Mouse (Mus musculus) cerebellum, adult 11-12 months (tissue): ENCODE results near the gene Timm50.

ENCODE experiments used
- DNase-seq: peaks from one replicate; pipeline ENCODE4 v3.0.0; 2022

The Timm50 gene

DNA sequence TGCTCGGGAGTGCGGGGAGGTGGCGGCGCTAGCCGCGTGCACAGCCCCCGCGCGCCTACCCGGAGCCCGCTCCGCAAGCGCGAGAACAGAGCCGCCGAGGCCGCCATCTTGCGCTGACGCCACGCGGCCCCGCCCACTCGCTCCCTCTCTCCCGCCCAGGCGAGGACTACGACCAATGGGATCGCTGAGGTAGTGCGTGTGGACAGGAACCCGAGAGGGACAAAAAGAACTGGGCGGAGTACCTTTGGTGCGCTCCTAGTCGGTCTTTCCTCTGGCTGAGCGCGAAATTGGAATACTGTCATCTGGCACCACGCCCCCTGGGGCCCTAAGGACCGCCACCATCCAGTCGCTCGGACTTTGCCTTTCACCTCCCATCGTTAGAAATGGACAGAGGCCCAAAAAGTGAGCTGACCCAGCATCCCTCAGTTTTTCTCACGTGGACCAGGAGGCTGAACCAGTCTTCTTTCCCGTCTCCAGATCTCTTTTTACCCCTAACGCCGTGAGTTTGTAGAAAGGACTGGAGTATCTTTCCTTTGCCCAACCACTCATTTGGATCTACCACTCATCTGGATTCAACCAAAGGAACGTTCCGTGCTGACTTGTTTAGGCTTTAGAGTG, at the start of gene Timm50:
TSS of gene Timm50 (minus strand) at position 147 of the 618 bp plus-strand sequence.
- DNase-seq: peak; percentile 97

DNA sequence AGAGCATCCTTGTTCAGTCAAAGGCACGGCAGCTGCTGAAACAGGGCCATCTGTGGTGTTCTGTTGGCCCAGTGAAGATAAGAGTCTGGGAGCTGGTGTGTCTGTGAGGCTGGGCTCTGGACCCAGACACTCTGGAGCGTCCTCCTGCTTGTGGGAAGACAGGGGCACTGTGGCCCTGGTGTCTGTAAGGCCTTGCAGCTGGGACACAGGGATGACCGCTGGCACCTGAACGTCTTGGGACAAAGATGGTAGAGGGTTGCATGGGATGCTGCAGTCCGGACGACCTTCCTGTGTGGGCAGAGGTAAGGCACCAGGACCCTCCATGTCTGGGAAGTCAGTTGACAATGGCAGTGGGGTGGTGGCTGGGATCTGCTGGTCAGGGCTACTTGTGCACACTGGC, 48.4 kb upstream of the Timm50 start:
- no peak for DNase-seq

DNA sequence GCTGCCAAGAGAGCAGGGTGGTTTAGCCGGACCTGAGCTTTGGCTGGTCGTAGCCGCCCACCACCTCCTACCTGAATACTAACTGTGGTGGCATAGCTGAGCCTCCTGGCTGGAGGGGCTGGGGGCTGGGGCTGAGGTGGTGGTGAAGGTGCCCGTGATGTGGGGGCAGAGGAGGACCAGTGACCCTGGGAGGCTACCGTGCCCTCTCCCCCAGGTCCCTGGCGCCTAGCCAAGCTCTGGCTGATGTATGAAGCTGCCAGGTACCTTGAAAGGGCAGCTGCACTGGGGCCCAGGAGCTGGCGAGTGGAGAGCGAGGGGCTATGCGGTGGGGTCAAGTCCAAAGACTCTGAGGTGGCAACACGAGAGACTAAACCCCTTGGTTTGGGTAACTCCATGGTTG, 48.0 kb upstream of the Timm50 start:
- no peak for DNase-seq

DNA sequence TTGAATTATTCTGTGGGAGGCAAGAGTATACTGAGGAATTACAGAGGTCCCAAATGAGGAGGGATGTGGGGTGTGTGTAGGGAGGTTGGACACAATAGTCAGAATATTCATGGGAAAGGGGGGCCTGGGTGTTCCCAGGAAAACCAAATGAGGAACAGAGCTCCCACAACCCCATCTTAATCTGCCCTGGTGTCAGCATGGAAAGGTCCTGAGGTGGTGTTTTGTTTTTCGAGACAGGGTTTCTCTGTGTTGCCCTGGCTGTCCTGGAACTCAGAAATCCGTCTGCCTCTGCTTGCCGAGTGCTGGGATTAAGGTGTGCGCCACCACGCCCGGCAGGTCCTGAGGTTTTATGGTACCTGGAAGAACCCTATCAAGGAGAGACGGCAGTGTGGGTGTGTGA, 46.6 kb upstream of the Timm50 start:
- no peak for DNase-seq

DNA sequence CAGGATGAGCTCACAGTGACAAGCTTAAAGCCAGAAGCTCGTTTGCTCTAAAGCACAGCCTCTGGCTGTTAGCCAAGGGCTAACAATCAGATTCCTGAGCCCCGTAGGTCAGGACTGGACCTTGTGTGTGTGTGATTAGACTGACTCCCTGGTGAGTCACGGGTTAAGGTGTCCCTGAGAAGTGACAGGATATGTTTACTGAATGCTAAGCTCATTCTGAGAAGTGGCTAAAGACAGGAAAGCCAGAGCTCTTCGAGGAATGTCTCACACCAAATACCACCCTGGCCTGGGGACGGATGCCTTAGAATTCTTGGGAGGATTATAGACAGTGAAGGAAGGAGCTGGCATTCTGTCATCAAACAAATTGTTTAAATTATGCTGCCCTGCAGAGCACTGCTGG, 46.1 kb upstream of the Timm50 start:
- no peak for DNase-seq

DNA sequence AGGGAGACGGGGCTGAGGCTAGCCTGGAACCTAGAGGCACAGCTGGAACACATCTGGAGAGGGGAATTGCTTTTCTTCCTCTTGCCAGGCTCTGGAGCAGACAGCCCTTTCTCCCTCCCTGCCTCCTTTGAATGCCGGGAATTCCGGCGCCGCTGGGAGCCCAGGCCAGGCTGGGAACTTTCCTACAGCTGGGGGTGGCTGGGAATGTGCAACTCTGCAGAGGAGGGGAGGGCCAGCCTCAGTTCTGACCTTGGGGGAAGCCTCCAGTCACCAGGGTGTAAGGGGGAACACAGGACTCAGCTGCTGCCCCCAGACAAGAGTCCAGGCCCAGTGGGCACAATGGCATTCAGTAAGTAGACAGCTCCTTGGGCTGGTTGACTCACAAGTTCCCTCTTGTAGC, 45.1 kb upstream of the Timm50 start:
- no peak for DNase-seq

DNA sequence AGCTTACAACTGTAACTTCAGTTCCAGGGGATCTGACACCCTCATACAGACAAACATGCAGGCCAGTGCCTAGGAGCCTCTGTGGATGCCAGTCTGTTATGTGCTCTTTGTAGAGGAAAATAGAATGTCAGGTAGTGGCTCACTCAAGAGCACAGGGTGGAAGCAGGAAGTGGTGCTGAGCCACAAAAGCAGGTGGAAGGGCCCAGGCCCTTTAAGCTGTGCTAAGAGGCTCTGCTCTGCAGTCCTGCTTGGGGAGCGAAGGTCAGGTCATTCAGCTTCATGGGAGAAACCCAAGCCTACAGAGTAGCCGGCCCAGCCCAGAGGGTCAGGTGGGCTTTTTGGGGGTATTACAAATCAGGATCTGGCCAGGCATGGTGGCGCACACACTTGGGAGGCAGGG, 43.3 kb upstream of the Timm50 start:
- no peak for DNase-seq

DNA sequence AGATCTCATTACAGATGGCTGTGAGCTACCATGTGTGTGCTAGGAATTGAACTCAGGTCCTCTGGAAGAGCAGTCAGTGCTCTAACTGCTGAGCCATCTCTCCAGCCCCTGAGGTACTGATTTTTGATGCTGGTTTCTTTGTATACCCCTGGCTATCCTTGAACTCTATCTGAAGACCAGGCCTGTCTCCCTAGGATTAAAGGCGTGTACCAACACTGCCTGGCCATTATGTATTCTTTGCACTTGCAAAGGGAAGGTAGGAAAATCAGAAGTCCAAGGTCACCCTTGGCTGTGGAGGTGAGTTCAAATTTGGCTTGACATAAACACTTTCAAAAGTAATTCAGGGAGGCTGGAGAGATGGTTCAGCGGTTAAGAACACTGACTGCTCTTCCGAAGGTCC, 42.7 kb upstream of the Timm50 start:
- no peak for DNase-seq

DNA sequence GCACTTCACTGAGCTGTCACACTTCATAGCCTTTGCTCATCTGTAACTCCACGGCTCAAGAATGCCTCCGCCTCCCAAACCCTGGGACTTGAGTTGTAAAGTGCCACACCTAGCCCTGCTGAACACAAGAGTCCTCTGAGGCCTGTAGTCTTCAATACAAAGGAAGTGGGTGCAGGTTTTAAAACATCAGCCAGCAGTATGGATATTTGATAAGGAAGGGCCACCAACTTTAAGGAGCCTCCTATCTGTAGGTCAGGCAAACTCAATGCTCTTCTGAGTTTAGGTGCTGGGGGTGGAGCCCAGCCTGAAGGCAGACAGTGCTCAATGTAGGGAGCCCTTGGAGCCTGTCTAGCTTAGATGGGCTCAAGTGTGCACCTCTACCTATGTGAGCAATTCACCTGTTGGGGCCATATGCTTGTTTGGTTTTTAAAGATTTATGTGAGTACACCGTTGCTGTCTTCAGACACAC, 42.3 kb upstream of the Timm50 start:
- no peak for DNase-seq

DNA sequence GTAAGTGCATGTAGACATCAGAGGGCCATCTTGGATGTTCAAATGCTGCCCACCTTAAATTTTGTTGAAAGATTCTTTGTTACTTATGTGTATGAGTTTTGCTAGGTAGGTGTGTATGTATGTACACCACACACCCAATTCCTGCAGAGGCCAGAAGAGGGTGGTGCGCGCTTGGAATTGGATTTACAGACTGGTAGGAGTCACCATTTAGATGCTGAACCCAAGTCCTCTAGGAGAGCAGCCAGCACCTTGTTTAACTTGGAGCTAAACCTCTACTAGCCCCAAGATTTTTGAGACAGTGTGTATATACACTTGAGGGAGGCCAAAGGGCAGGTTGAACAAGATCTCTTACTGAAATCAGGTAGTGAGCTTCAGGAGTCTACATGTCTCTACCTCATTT, 41.4 kb upstream of the Timm50 start:
- no peak for DNase-seq

DNA sequence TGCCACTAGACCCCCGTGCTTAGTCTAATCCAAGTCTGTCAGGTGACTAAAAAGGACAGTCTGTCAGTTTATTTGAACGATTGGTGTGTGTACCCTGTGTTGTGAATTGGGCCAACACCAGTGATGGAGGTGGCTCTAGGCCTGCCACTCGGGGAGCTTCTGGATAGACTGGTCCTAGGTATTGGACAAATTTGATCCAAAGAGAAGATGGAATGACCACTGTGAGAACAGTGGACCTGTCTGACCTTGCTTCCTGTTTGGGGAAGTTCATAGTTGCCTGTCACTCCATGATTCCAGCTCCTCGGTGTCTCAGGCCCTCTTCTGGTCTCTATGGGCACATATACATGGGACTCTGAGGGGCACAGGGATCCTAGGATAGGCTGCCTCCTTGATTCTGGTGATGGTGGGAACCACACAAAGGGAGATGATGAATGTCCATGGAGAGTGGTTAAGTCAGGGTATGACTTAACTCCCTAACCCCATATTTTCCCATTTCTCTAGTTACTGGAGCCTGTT, 39.9 kb upstream of the Timm50 start:
- no peak for DNase-seq

DNA sequence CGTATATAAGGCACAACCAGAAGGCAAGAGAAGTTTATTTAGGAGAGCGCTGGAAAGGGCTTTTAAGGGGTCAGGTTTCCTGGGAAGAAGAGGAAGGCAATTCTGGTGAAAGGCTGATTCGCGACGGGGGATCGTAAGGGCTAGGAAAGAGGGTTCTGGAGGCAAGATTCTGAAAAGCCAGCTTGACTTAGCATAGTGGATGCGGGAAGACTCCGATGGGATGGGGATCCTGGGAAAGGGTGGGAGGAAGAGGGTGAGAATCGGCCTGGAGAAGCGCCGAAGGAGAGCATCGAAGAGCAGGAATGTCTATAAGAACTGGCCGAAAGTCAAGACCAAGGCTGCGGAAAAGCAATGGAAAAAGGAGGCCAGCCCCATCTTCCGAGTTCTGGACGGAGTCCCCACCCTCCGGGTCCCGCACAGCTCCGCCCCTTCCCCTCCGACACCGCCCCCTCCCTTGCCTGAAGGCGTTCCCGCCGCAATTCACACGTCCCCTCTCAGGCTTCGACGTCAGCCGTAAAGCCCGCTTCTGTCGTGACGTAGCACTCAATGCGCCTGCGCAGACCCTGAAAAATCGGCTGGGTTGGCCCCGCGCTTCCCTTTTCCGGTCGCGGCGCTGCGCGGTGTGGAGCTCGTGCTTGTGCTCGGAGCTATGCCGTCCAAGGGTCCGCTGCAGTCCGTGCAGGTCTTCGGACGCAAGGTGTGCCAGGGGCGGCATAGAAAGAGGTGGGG, 38.4 kb upstream of the Timm50 start, which contains the start of gene Rps16:
TSS of gene Rps16 (plus strand) at position 498 of the 729 bp plus-strand sequence.
- peak; percentile 97 for DNase-seq

DNA sequence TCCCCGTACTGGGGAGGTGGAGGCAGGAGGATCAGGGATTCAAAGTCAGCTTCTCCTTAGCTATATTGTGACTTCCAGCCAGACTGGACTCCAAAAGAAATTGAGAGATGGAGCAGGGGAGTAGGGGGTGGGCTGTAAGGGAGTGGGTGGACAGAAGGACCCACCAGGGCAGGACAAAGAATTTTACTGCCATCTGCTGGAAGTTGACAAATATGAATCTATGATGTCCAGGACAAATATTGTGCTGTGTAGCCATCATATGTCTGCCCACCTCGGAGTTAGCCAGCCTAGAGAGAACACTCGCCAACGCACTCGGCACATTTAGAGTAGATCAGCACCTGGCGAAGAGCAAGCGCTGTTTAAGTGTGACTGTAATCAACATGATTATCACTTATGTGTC, 36.7 kb upstream of the Timm50 start:
- DNase-seq: no peak

DNA sequence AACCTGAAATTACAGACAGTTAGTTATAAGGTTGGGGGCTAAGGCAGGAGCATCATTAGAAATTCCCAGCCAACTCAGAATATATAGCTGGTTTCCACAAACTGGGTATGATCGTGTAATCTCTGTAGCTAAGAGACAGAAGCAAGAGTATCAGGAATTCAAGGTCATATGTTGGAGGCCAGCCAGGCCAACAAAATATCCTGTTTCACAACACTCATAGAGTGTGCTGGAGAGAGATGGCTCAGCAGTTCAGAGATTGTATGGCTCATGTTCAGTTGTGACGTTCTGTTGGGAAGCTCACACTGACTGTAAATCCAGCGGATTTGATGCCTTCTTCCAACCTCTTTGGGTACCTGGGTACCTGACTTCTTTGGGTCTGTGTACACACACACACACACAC, 35.9 kb upstream of the Timm50 start:
- DNase-seq: no peak

DNA sequence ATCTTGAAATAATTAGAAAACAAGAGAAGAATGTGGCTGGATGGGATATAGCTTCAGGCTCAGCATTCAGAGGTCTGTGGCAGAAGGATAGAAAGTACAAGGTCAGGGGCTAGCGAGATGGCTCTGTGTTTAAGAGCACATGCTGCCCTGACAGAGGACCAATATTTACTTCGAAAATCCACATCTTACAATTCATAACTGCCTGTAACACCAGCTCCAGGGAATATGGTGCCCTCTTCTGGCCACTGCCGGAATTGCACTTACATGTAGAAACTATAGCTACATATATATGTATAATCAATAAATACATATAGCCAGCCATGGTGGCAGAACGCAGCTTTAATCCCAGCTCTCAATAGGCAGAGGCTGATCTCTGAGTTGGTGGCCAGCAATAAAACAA, 32.8 kb upstream of the Timm50 start:
- no peak for DNase-seq

DNA sequence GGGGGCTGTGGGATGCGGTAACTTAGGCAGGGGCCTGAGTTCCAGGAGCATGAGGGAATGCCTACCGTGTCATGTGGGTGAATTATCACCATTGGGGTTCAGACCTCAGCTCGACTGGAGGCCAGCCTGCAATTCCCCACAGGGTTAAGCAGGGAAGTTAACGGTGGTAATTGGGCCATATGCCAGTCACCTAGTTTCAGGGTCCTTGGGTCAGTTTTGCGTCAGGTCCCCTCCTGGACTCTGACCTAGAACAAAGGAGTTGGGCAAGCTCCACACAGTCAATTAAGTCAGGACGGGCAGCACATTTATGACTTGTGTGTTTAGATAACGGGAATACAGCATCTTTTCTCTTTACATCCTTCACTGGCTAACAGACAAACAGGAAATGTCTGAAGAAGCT, 29.5 kb upstream of the Timm50 start:
- DNase-seq: no peak

DNA sequence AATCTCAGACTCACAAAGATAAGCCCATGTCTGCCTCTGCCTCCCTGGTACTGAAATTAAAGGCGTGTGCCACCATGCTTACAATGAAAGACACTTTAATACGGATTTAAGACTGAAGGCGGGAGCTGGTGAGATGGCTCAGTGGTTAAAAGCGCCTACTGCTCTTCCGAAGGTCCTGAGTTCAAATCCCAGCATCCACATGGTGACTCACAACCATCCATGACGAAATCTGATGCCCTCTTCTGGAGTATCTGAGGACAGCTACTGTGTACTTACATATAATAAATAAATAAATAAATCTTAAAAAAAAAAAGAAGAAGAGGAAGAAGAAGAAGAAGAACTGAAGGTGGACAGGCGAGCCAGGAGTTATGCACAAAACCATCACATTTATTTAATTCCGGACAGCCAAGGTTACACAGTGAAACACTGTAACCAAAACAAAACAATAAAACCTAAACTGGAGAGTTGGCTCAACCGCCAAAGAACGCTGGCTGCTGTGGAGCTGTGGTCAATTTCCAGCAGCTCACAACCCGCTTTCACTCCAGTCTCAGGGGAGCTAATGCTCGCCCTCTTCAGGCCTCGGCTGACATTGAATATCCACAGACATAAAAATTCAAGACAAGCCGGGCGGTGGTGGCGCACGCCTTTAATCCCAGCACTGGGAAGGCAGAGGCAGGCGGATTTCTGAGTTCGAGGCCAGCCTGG, 27.5 kb upstream of the Timm50 start:
- peak; percentile 44 for DNase-seq

DNA sequence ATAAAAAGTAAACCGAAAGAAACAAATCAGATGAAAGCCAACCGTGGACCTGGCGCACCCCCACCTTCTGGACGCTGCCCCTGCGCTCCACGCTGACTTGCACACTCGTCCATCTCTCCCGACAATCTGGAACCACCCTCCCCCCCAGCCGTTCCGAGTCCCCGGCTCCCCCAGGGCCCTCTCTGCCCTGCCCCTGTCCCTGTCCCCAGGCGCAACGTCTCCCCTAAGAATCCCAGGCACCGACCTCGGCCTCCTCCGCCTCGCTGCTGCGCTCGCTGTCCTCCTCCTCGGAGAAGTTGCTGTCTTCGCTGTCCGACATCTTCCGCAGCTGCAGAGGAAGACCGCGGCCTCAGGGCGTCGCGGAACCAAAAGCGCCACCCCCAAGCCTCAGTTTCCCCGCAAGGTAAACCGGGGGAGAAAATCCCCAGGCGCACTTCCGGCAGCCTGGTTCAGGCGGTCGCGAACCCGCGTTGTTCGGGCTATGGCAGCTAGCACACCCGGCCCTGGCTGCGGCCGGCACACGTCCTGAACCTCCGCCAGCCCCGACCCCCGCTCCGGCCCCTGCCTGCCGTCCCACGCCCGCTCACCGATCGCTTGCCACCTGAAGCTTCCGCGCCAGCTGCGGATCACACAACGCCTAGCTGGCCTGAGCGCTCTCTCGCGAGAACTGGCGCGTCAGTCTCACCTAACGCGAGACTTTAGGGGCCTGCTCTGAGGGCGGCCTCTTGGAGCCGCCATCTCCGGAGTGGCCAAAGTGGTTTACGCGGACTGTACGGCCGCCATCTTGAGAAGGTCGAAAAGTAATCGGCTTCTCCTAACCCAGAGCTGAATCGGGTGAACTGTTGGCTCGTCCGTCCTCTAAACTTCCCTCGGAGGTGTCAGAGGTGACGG, 26.5 kb upstream of the Timm50 start, which contains the start of gene Supt5:
TSS of gene Supt5 (minus strand) at position 639 of the 891 bp plus-strand sequence.
- DNase-seq: peak; percentile 97

DNA sequence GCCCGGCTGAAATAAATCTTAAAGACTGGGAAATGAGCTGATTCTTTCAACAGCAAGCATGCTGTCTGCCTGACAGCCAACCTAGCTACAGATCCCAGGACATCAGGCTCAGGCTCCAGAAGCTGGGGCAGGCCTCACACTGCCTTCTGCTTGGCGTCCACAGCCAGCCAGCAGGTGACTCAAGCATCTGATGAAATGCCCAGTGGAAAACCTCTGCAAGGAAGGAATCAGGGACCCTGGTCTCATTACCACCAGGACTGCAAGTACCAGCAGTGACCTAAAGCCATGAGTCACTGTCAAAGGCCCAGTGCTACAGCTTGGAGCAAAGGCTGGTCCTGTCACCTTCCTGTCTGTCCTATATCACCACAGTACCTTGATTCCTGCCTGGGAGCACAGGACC, 23.6 kb upstream of the Timm50 start:
- DNase-seq: no peak

DNA sequence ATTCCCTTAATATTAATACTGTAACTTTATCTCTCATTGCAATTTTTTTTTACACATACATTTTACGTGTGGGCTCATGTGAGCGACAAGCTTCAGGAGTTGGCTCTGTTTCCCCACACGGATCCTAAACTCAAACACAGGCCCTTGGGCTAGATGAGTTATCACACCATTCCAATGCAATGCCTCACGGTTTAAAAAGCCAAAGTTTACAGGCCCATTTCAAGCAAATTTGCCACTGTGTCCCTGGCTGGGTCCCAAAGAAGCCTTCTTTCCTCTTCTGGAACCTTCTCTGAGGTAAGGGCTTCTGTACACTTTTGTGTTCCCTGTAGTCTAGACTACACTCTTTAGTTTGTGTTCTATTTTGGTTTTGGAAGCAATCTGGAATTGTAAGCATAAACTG, 22.7 kb upstream of the Timm50 start:
- DNase-seq: no peak

DNA sequence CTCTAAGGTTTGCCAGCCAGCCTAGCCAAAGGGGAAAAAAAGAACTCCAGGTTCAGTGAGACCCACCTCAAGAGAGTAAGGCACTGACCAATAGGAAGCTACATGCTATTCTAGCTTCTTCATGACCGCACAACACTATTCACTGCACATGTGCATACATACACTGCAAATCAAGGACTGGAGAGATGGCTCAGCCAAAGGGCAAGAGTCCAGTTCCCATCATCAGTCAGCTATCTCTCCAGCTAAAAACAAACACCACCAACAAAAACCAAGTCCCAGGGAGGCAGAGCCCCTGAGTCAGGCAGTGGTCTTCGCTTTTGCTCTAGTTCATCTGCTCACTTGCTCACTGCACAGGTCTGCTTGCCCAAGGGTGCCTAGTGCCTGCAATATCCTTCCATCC, 16.4 kb upstream of the Timm50 start:
- no peak for DNase-seq

DNA sequence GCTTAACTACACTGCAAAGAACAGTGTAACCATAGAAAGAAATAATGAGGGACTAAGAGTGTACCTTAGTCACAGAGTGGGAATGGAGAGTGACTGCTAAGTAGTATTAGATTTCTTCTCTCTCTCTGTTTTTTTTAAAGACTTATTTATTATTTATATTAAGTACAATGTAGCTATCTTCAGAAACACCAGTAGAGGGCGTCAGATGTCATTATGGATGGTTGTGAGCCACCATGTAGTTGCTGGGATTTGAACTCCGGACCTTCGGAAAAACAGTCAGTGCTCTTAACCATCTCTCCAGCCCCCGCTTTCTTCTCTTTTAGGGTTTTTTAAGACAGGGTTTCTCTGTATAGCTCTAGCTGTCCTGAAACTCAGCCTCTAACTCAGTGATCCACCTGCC, 14.6 kb upstream of the Timm50 start:
- DNase-seq: no peak

DNA sequence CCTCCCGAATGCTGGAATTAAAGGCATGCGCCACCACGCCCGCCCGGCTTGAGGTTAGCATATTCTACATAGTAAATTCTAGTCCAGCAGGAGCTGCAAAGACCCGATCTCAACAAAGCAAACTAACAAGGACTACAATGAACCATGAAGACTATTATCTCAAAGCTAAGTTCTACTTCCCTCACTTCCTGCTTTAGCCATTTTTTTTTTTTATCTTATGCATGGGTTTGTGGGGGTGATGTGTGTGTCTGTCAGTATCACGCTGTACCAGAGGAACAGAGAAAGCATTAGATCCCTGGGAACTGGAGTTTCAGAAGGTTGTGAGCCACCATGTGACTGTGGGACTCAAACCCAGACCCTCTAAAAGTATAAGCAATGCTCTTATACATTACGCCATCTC, 13.4 kb upstream of the Timm50 start:
- DNase-seq: no peak
